Mouse (Mus musculus) spleen, adult 18-20 months (tissue): ENCODE measurements around the gene Mycbp2.

Experiments used
- DNase-seq, 2 experiments: peaks; one replicate each; pipeline ENCODE4 v3.0.0; 2022; ENCODE audit warnings: mixed read lengths in 2 of 2

Gene Mycbp2

GRCm38 (mm10) chr14:103346729-103347505, at the start of gene Mycbp2:
TSS of gene Mycbp2 (minus strand) at chr14:103346814.
- DNase-seq, result peak; percentile 96 to 97

GRCm38 (mm10) chr14:103392391-103392790, 45.8 kb upstream of the Mycbp2 start:
- DNase-seq, result no peak

- no peak for DNase-seq
These were observed 40.8 kb upstream of the Mycbp2 start for GRCm38 (mm10) chr14:103387431-103387830.

- no peak for DNase-seq
These were observed 40.3 kb upstream of the Mycbp2 start for GRCm38 (mm10) chr14:103386871-103387270.

GRCm38 (mm10) chr14:103385084-103385610, 38.5 kb upstream of the Mycbp2 start:
- DNase-seq, result no peak

GRCm38 (mm10) chr14:103378703-103379102, 32.1 kb upstream of the Mycbp2 start:
- DNase-seq, result no peak

- no peak for DNase-seq
These were observed 30.2 kb upstream of the Mycbp2 start for GRCm38 (mm10) chr14:103376765-103377164.

GRCm38 (mm10) chr14:103375523-103375922, 28.9 kb upstream of the Mycbp2 start:
- no peak for DNase-seq

GRCm38 (mm10) chr14:103363199-103363598, 16.6 kb upstream of the Mycbp2 start:
- DNase-seq, result no peak

GRCm38 (mm10) chr14:103356066-103356465, 9.5 kb upstream of the Mycbp2 start:
- DNase-seq, result no peak

GRCm38 (mm10) chr14:103354396-103355352, 8.1 kb upstream of the Mycbp2 start:
- no peak for DNase-seq

- peak; percentile 62 to 72 for DNase-seq
These were observed 521 bp downstream of the Mycbp2 start for GRCm38 (mm10) chr14:103345858-103346728.

GRCm38 (mm10) chr14:103345486-103345857, 1.1 kb downstream of the Mycbp2 start:
- no peak for DNase-seq

- DNase-seq, result no peak
These were observed 1.6 kb downstream of the Mycbp2 start for GRCm38 (mm10) chr14:103345011-103345410.

- DNase-seq, result no peak
These were observed 2.8 kb downstream of the Mycbp2 start for GRCm38 (mm10) chr14:103343791-103344190.

- DNase-seq, result no peak
These were observed 5.0 kb downstream of the Mycbp2 start for GRCm38 (mm10) chr14:103341385-103342294.

- no peak for DNase-seq
These were observed 33.7 kb downstream of the Mycbp2 start for GRCm38 (mm10) chr14:103312926-103313325.

GRCm38 (mm10) chr14:103296227-103296626, 50.4 kb downstream of the Mycbp2 start:
- no peak for DNase-seq

GRCm38 (mm10) chr14:103286650-103287049, 60.0 kb downstream of the Mycbp2 start:
- DNase-seq, result no peak

- no peak for DNase-seq
These were observed 69.9 kb downstream of the Mycbp2 start for GRCm38 (mm10) chr14:103276667-103277066.

- DNase-seq, result no peak
These were observed 86.2 kb downstream of the Mycbp2 start for GRCm38 (mm10) chr14:103260437-103260836.
